Mouse (Mus musculus): ENCODE measurements around the gene Gpr62. TPM values are rescaled to one million over a fixed set of nuclear protein-coding genes. Genes with fewer than 3 reads are reported as not detected.

The Gpr62 gene
- total RNA-seq, 2 experiments from 2014 or later, result not detected

- ATAC-seq (replicated peaks; ENCODE audit: low FRiP score, poor library complexity, severe bottlenecking), result no peak
Observed at GRCm38 (mm10) chr9:106457920-106458319, 7.8 kb downstream of the Gpr62 start.

- no peak for ATAC-seq (replicated peaks; ENCODE audit: low FRiP score, poor library complexity, severe bottlenecking)
Observed at GRCm38 (mm10) chr9:106457163-106457559, 8.6 kb downstream of the Gpr62 start.

- ATAC-seq (replicated peaks; ENCODE audit: low FRiP score, poor library complexity, severe bottlenecking), result no peak
Observed at GRCm38 (mm10) chr9:106456325-106457162, 9.2 kb downstream of the Gpr62 start.

GRCm38 (mm10) chr9:106454888-106455681 lies 10.7 kb downstream of the Gpr62 start:
- no peak for ATAC-seq (replicated peaks; ENCODE audit: low FRiP score, poor library complexity, severe bottlenecking)

GRCm38 (mm10) chr9:106454071-106454761 lies 11.5 kb downstream of the Gpr62 start:
- ATAC-seq (replicated peaks; ENCODE audit: low FRiP score, poor library complexity, severe bottlenecking), result no peak

- ATAC-seq (replicated peaks; ENCODE audit: low FRiP score, poor library complexity, severe bottlenecking), result no peak
Observed at GRCm38 (mm10) chr9:106453271-106454070, 12.3 kb downstream of the Gpr62 start, which contains the start of gene Pcbp4. Pcbp4 (plus strand) TSS chr9:106453291.

- ATAC-seq (replicated peaks; ENCODE audit: low FRiP score, poor library complexity, severe bottlenecking), result no peak
Observed at GRCm38 (mm10) chr9:106452821-106453220, 12.9 kb downstream of the Gpr62 start.

- ATAC-seq (replicated peaks; ENCODE audit: low FRiP score, poor library complexity, severe bottlenecking), result no peak
Observed at GRCm38 (mm10) chr9:106452351-106452750, 13.4 kb downstream of the Gpr62 start.

GRCm38 (mm10) chr9:106451899-106452298 lies 13.8 kb downstream of the Gpr62 start:
- ATAC-seq (replicated peaks; ENCODE audit: low FRiP score, poor library complexity, severe bottlenecking), result no peak

GRCm38 (mm10) chr9:106451298-106451697 lies 14.4 kb downstream of the Gpr62 start:
- ATAC-seq (replicated peaks; ENCODE audit: low FRiP score, poor library complexity, severe bottlenecking), result no peak

GRCm38 (mm10) chr9:106450661-106451060 lies 15.1 kb downstream of the Gpr62 start:
- no peak for ATAC-seq (replicated peaks; ENCODE audit: low FRiP score, poor library complexity, severe bottlenecking)

- ATAC-seq (replicated peaks; ENCODE audit: low FRiP score, poor library complexity, severe bottlenecking), result no peak
Observed at GRCm38 (mm10) chr9:106449947-106450346, 15.8 kb downstream of the Gpr62 start.

- no peak for ATAC-seq (replicated peaks; ENCODE audit: low FRiP score, poor library complexity, severe bottlenecking)
Observed at GRCm38 (mm10) chr9:106448498-106449031, 17.2 kb downstream of the Gpr62 start.

GRCm38 (mm10) chr9:106447951-106448350 lies 17.8 kb downstream of the Gpr62 start:
- no peak for ATAC-seq (replicated peaks; ENCODE audit: low FRiP score, poor library complexity, severe bottlenecking)

GRCm38 (mm10) chr9:106447348-106447747 lies 18.4 kb downstream of the Gpr62 start, which contains the start of the genes Abhd14b and Abhd14a:
Abhd14b (plus strand) TSS chr9:106447459.
Abhd14a (minus strand) TSS chr9:106447678.
- no peak; the same call in 1 of the 2 replicates for ATAC-seq (replicated peaks; ENCODE audit: low FRiP score, poor library complexity, severe bottlenecking)

- no peak for ATAC-seq (replicated peaks; ENCODE audit: low FRiP score, poor library complexity, severe bottlenecking)
Observed at GRCm38 (mm10) chr9:106444836-106445235, 20.9 kb downstream of the Gpr62 start.

GRCm38 (mm10) chr9:106442680-106443079 lies 23.1 kb downstream of the Gpr62 start:
- ATAC-seq (replicated peaks; ENCODE audit: low FRiP score, poor library complexity, severe bottlenecking), result no peak

GRCm38 (mm10) chr9:106436566-106436965 lies 29.2 kb downstream of the Gpr62 start:
- no peak for ATAC-seq (replicated peaks; ENCODE audit: low FRiP score, poor library complexity, severe bottlenecking)

GRCm38 (mm10) chr9:106433389-106433788 lies 32.3 kb downstream of the Gpr62 start:
- no peak for ATAC-seq (replicated peaks; ENCODE audit: low FRiP score, poor library complexity, severe bottlenecking)
